ENCODE assay signal across 10 mouse cellular contexts in genomic region chr5:120106424-120107073, GRCm38 (mm10). TPM values are rescaled to one million over a fixed set of nuclear protein-coding genes. Genes with fewer than 3 reads are reported as not detected.
DNase-seq lines count a peak whose midpoint lies in the region; ATAC-seq and TF ChIP-seq lines count a peak whose summit lies in the region.
"Had no signal": no experiment of that assay in that cellular context is flagged by ENCODE, and none has a peak within 500 bp of the region (broad histone marks: within the 10 kb centered on the region; RNA-seq: fewer than 3 reads in every experiment).

No protein-coding gene starts in this region.

- WGBS in intestine, postnatal 0 days, result 25% methylated on average over 12 of the region's 12 CpGs
- WGBS in intestine, embryonic 15.5 days, result 22% methylated on average over 12 of the region's 12 CpGs
- WGBS in limb, embryonic 14.5 days, result 28% methylated on average over 12 of the region's 12 CpGs

- H3K27ac ChIP-seq in intestine, postnatal 0 days (ENCODE audit: low read depth, low read length), result no peak overlapping the region
- H3K27ac ChIP-seq in intestine, embryonic 15.5 days, result no peak overlapping the region
- H3K27ac ChIP-seq in limb, embryonic 14.5 days (replicated peaks; ENCODE audit: low read depth, low read length), result no peak overlapping the region
- H3K27ac ChIP-seq: embryonic facial prominence, embryonic 15.5 days; limb, embryonic 15.5 days had no signal

- H3K9me3 ChIP-seq in intestine, postnatal 0 days (ENCODE audit: control insufficient read depth), result no peaks in the 10 kb centered on the region
- no peaks in the 10 kb centered on the region for H3K9me3 ChIP-seq in intestine, embryonic 15.5 days
- H3K9me3 ChIP-seq in limb, embryonic 14.5 days (ENCODE audit: control insufficient read depth, low read length), result no peaks in the 10 kb centered on the region
- H3K9me3 ChIP-seq: embryonic facial prominence, embryonic 15.5 days; limb, embryonic 15.5 days had no signal

- TF ChIP-seq POLR2A in limb, embryonic 14.5 days (IDR thresholded peaks at IDR 0.05; ENCODE audit: borderline replicate concordance, extremely low read depth, insufficient read depth, insufficient read length), result no peak

- no peak overlapping the region for H3K4me3 ChIP-seq in intestine, postnatal 0 days (ENCODE audit: low read depth, low read length)
- no peak overlapping the region for H3K4me3 ChIP-seq in intestine, embryonic 15.5 days (replicated peaks)
- no peak overlapping the region for H3K4me3 ChIP-seq in limb, embryonic 14.5 days (replicated peaks; ENCODE audit: low read length)
- H3K4me3 ChIP-seq: embryonic facial prominence, embryonic 15.5 days; limb, embryonic 15.5 days had no signal

- ATAC-seq in intestine, postnatal 0 days, result no peak
- ATAC-seq in intestine, embryonic 15.5 days, result no peak
- peak; percentile 50; the same call in 1 of the 2 replicates for ATAC-seq in limb, embryonic 14.5 days (ENCODE audit: low FRiP score, low read depth)
- no peak for ATAC-seq in inflammation-experienced regulatory T-cells, adult 6 months

- no peak overlapping the region for H3K4me2 ChIP-seq in intestine, postnatal 0 days (replicated peaks; ENCODE audit: low read depth)
- no peak overlapping the region for H3K4me2 ChIP-seq in intestine, embryonic 15.5 days (replicated peaks)
- H3K4me2 ChIP-seq in limb, embryonic 14.5 days (replicated peaks; ENCODE audit: low read depth, low read length, severe bottlenecking), result no peak overlapping the region
- H3K4me2 ChIP-seq: embryonic facial prominence, embryonic 15.5 days; limb, embryonic 15.5 days had no signal

- DNase-seq in CD4-positive, CD25-positive, alpha-beta regulatory T cell, adult 2 months (ENCODE audit: low read depth, low spot score), result peak; percentile 70
- peak; percentile 18 for DNase-seq in T-cell, adult 2 months (ENCODE audit: low spot score)
- peak; percentile 53 for DNase-seq in limb, embryonic 14.5 days (ENCODE audit: low spot score)
- peak; percentile 79 for DNase-seq in retina, embryonic 14.5 days (ENCODE audit: low spot score)
- no peak for DNase-seq in adrenal gland, adult 8-10 months

- no peaks in the 10 kb centered on the region for H3K4me1 ChIP-seq in intestine, postnatal 0 days (replicated peaks; ENCODE audit: control insufficient read depth, insufficient read depth, low read length)
- no peaks in the 10 kb centered on the region for H3K4me1 ChIP-seq in intestine, embryonic 15.5 days (replicated peaks)
- 0 out of 2 replicates have a peak, but pooled peaks cover 6% of the 10 kb centered on the region for H3K4me1 ChIP-seq in limb, embryonic 14.5 days (ENCODE audit: control insufficient read depth, insufficient read depth, low read length)
- H3K4me1 ChIP-seq: embryonic facial prominence, embryonic 15.5 days had no signal

- TF ChIP-seq CTCF in intestine, postnatal 0 days (IDR thresholded peaks at IDR 0.05; ENCODE audit: low read depth), result peak; percentile 82

- H3K27me3 ChIP-seq in intestine, postnatal 0 days (replicated peaks; ENCODE audit: control insufficient read depth, insufficient read depth, low read length), result no peaks in the 10 kb centered on the region
- H3K27me3 ChIP-seq in intestine, embryonic 15.5 days (replicated peaks), result no peaks in the 10 kb centered on the region
- H3K27me3 ChIP-seq in limb, embryonic 14.5 days (ENCODE audit: control insufficient read depth, insufficient read depth, low read length), result no peaks in the 10 kb centered on the region
- H3K27me3 ChIP-seq: embryonic facial prominence, embryonic 15.5 days had no signal

- no peaks in the 10 kb centered on the region for H3K36me3 ChIP-seq in intestine, postnatal 0 days (ENCODE audit: control insufficient read depth, insufficient read depth)
- no peaks in the 10 kb centered on the region for H3K36me3 ChIP-seq in intestine, embryonic 15.5 days
- H3K36me3 ChIP-seq in limb, embryonic 14.5 days (ENCODE audit: control insufficient read depth, insufficient read depth, low read length), result no peaks in the 10 kb centered on the region
- H3K36me3 ChIP-seq: embryonic facial prominence, embryonic 15.5 days; limb, embryonic 15.5 days had no signal

- H3K9ac ChIP-seq in intestine, postnatal 0 days (ENCODE audit: low read depth, low read length), result no peak overlapping the region
- H3K9ac ChIP-seq in intestine, embryonic 15.5 days, result no peak overlapping the region
- no peak overlapping the region for H3K9ac ChIP-seq in limb, embryonic 14.5 days (ENCODE audit: low read depth, low read length, severe bottlenecking)
- H3K9ac ChIP-seq: embryonic facial prominence, embryonic 15.5 days; limb, embryonic 15.5 days had no signal

RNA-seq across cellular contexts. Expression of gene Rbm19, which starts 9.7 kb away (rescaled TPM):
- 12.0 and 14.9 TPM in 2 replicates for polyA plus RNA-seq in intestine, postnatal 0 days (2015; fragmentation: Nextera tagmentation; extraction: Ambion mirVana)
- polyA plus RNA-seq in intestine, embryonic 15.5 days (2015; fragmentation: Nextera tagmentation; extraction: Ambion mirVana), result 25.1 and 25.8 TPM in 2 replicates
- 11.6 and 13.9 TPM in 2 replicates for polyA plus RNA-seq in limb, embryonic 14.5 days (2012; rRNA removed)
- 16.7 and 19.8 TPM in 2 replicates for polyA plus RNA-seq in limb, embryonic 14.5 days (2014; fragmentation: Nextera tagmentation; extraction: Ambion mirVana)
- 10 to 100 TPM; 11.6 to 18.9 (median 11.9) TPM for polyA plus RNA-seq in inflammation-experienced regulatory T-cells, adult 6 months (2017; shearing (Covaris generic))
- total RNA-seq in adrenal gland, adult 8-10 months (2022), result 10 to 100 TPM; 25.8 to 27.7 (median 27.3) TPM
